Mouse (Mus musculus) adrenal gland, postnatal 36 days (tissue): Measurements from ENCODE around the gene Rgp1. TPM values are rescaled to one million over a fixed set of nuclear protein-coding genes. Genes with fewer than 3 reads are reported as not detected.

Experiments used
- DNase-seq, 2 experiments: peaks; one replicate each; pipeline ENCODE4 v3.0.0; 2021; ENCODE audit warnings: mixed read lengths in 1 of 2
- microRNA-seq: library from miRNA; unstranded; fragments of <30 nt; microRNA quantifications from one replicate; pipeline ENCODE4 v1.2.0, GENCODE M21; 2021
- total RNA-seq, 2 experiments: library from RNA; stranded (reverse); gene quantifications; 2 replicates each; pipeline ENCODE4 v1.2.3; 2021

Rgp1 gene
- total RNA-seq, 2 experiments from 2014 or later, result 40.5 to 53.3 TPM

DNA sequence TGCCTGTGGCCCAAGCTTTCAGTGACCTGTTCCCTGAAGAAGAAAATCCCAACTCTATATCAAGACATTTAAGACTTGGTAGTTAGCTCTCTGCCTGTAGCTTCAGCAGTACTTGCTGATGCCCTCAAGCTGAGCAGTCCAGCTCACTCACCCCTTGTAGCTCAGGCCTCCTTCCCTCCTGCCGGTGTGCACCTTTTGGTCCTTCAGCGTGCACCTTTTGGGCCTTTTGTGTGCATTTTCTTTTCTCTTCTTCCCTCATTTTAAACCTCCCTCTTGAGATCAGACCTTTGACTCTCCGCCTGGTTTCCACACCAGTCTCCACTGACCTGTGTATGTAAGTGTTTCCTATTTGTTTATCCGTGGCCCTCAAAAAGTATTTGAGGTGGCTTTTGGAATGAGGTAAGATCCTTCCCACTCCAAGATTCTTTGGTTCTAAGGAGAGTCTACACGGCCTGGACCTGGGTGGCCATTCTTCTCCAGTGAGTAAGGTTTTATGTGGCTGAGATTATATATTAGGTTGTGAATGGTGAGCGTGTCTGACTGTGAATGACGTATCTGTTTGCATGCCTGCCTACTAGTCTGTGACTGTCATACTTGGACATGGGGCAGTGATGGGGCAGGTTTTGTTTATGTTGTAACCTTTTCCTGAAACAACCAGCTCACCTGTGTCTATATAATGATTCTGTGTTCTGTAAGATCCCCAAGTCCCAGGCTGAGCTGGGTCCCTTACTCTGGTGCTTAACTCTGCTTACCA, 56.3 kb downstream of the Rgp1 start:
- DNase-seq, result no peak

DNA sequence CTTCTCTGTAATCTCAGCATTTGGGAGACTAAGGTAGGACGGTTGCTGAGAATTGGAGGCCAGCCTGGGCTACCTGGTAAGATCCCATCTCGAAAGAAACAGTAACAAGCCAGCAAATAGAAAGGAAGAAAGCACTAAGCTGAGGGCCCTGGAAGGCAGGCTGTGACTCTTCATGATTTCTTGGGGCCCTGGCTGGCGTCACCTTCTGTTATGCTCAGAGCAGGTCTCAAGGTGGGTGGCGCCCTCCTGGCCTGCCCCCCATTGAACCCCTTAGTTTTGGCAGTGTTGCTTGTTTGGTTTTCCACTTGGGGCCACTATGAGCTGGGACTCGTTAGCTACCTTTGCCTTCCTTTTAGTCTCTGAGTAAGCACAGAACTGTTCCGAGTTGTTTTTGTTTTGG, 58.2 kb downstream of the Rgp1 start:
- DNase-seq, result no peak

Small RNA genes within 50 kb of the gene (microRNA-seq; reads per million reads assigned to microRNA genes)
- not detected for gene Gm25262

Other genes with a start within 250 kb of the Rgp1 start
- 10 to 100 TPM; 37.2 to 50.1 TPM for gene Rusc2, start 196.7 kb upstream of the Rgp1 start, total RNA-seq
- gene Fam166b, start 149.6 kb upstream of the Rgp1 start, total RNA-seq, result under 1 TPM in 1 of 2 experiments, not detected in 1; 0.92 TPM
- 10 to 100 TPM; 52.2 to 65.5 TPM for gene Tesk1, start 136.8 kb upstream of the Rgp1 start, total RNA-seq
- 1 to 10 TPM; 2.7 to 3.4 TPM for gene Cd72, start 124.1 kb upstream of the Rgp1 start, total RNA-seq
- gene Sit1, start 95.0 kb upstream of the Rgp1 start, total RNA-seq, result not detected
- gene Ccdc107, start 85.8 kb upstream of the Rgp1 start, total RNA-seq, result 10 to 100 TPM; 57.3 to 59.3 TPM
- gene Arhgef39, start 79.0 kb upstream of the Rgp1 start, total RNA-seq, result 1 to 10 TPM; 2.6 to 3.5 TPM
- 1 to 10 TPM in 1 of 2 experiments, under 1 TPM in 1; 0.49 to 1.2 TPM for gene Car9, start 71.7 kb upstream of the Rgp1 start, total RNA-seq
- gene Tpm2, start 55.0 kb upstream of the Rgp1 start, total RNA-seq, result 100 to 1,000 TPM in 1 of 2 experiments, 10 to 100 TPM in 1; 69.6 to 143 TPM
- 100 to 1,000 TPM; 117 to 170 TPM for gene Creb3, start 16.4 kb upstream of the Rgp1 start, total RNA-seq
- gene Tln1, start 16.0 kb upstream of the Rgp1 start, total RNA-seq, result 100 to 1,000 TPM; 241 to 244 TPM
- 10 to 100 TPM; 11.0 to 11.5 TPM for gene Gba2, start 158 bp downstream of the Rgp1 start, total RNA-seq
- 1 to 10 TPM; 3.2 to 3.4 TPM for gene Msmp, start 5.8 kb downstream of the Rgp1 start, total RNA-seq
- gene Npr2, start 53.2 kb downstream of the Rgp1 start, total RNA-seq, result 10 to 100 TPM; 27.7 to 37.9 TPM
- under 1 TPM; 0.30 to 0.40 TPM for gene Spag8, start 74.9 kb downstream of the Rgp1 start, total RNA-seq
- 10 to 100 TPM; 76.8 to 79.3 TPM for gene Hint2, start 77.8 kb downstream of the Rgp1 start, total RNA-seq
- gene Tmem8b, start 90.3 kb downstream of the Rgp1 start, total RNA-seq, result 1 to 10 TPM; 4.7 to 5.0 TPM
- under 1 TPM; 0.20 TPM for gene Fam221b, start 90.4 kb downstream of the Rgp1 start, total RNA-seq
- gene Olfr70, start 122.1 kb downstream of the Rgp1 start, total RNA-seq, result not detected
- gene Olfr71, start 131.5 kb downstream of the Rgp1 start, total RNA-seq, result not detected
- 1 to 10 TPM; 2.3 to 3.9 TPM for gene Hrct1, start 148.5 kb downstream of the Rgp1 start, total RNA-seq
- gene Spaar, start 151.3 kb downstream of the Rgp1 start, total RNA-seq, result 1 to 10 TPM; 1.7 to 2.6 TPM
- not detected for gene Olfr159, start 192.3 kb downstream of the Rgp1 start, total RNA-seq
- gene Olfr156, start 245.2 kb downstream of the Rgp1 start, total RNA-seq, result not detected